Mouse (Mus musculus) limb, embryonic 14.5 days (tissue): Measurements from ENCODE around the gene Tsc22d4. TPM values are rescaled to one million over a fixed set of nuclear protein-coding genes. Genes with fewer than 3 reads are reported as not detected.
A peak's percentile ranks its signal among the peaks of the same experiment; 100 is the strongest.

Source experiments
- ATAC-seq: fragments of 200-750 bp; cut with Nextera tagmentation; 2 replicates; pipeline ENCODE4 v1.8.0; 2017; ENCODE audit warnings: low read depth, moderate number of reproducible peaks, moderate TSS enrichment; ENCODE audit not compliant: low FRiP score
- DNase-seq: peaks from one replicate; pipeline ENCODE4 v3.0.0-alpha.2; 2015; ENCODE audit warnings: low spot score
- H3K27ac ChIP-seq: fragments of 300-500 bp; sonication (generic); replicated peaks from 2 replicates; pipeline ENCODE4 v1.5.1; 2014; ENCODE audit warnings: low read depth, mild to moderate bottlenecking, low read length, moderate library complexity, mixed read lengths
- H3K27me3 ChIP-seq: fragments of 300-500 bp; sonication (generic); 2 replicates; pipeline ENCODE4 v1.6.1; 2014; ENCODE audit warnings: low read length, mixed read lengths; ENCODE audit not compliant: control insufficient read depth, insufficient read depth
- H3K36me3 ChIP-seq: fragments of 300-500 bp; sonication (generic); 2 replicates; pipeline ENCODE4 v1.6.1; 2014; ENCODE audit warnings: mild to moderate bottlenecking, low read length, moderate library complexity, mixed read lengths; ENCODE audit not compliant: control insufficient read depth, insufficient read depth
- H3K4me1 ChIP-seq: fragments of 300-500 bp; sonication (generic); 2 replicates; pipeline ENCODE4 v1.6.1; 2014; ENCODE audit warnings: antibody characterized with exemption, low read length, mixed read lengths; ENCODE audit not compliant: control insufficient read depth, insufficient read depth
- H3K4me2 ChIP-seq: fragments of 300-500 bp; sonication (generic); replicated peaks from 2 replicates; pipeline ENCODE4 v1.6.1; 2014; ENCODE audit warnings: low read depth, mild to moderate bottlenecking, low read length, moderate library complexity; ENCODE audit not compliant: severe bottlenecking
- H3K4me3 ChIP-seq: fragments of 300-500 bp; sonication (generic); replicated peaks from 2 replicates; pipeline ENCODE4 v1.5.1; 2014; ENCODE audit warnings: low read length
- H3K9ac ChIP-seq: fragments of 300-500 bp; sonication (generic); 2 replicates; pipeline ENCODE4 v1.6.1; 2014; ENCODE audit warnings: mild to moderate bottlenecking, low read depth, low read length, moderate library complexity; ENCODE audit not compliant: severe bottlenecking
- H3K9me3 ChIP-seq: fragments of 300-500 bp; sonication (generic); 2 replicates; pipeline ENCODE4 v1.6.1; 2016; ENCODE audit warnings: low read length; ENCODE audit not compliant: control insufficient read depth
- POLR2A ChIP-seq: fragments of 200-500 bp; IDR thresholded peaks from 2 replicates; pipeline ENCODE4 v1.8.0; 2012; ENCODE audit warnings: inconsistent platforms, mild to moderate bottlenecking, moderate library complexity, borderline replicate concordance; ENCODE audit not compliant: insufficient read depth, insufficient read length; ENCODE audit errors: extremely low read depth
- WGBS: fragments of 180-500 bp; shearing (Covaris S2); extraction: QIAGEN DNeasy Blood & Tissue Kit; methylation state at CpG from one replicate; pipeline ENCODE4 v1.1.7; 2014; 5-methylcytosine and 5-hydroxymethylcytosine counted together
- polyA plus RNA-seq, 2 experiments: library from polyadenylated mRNA; depleted of rRNA in 1 of 2; stranded (reverse) in 1 of 2; unstranded in 1 of 2; fragments of >200 nt; fragmentation: Nextera tagmentation in 1 of 2; extraction: Ambion mirVana in 1 of 2; gene quantifications; 2 replicates each; pipeline versions ENCODE4 v1.2.1 to v1.2.3; 2012 to 2014

The Tsc22d4 gene
- polyA plus RNA-seq (2012; rRNA removed) = 89.1 and 111 TPM in 2 replicates
- polyA plus RNA-seq (2014; fragmentation: Nextera tagmentation; extraction: Ambion mirVana) = 151 and 164 TPM in 2 replicates

DNA sequence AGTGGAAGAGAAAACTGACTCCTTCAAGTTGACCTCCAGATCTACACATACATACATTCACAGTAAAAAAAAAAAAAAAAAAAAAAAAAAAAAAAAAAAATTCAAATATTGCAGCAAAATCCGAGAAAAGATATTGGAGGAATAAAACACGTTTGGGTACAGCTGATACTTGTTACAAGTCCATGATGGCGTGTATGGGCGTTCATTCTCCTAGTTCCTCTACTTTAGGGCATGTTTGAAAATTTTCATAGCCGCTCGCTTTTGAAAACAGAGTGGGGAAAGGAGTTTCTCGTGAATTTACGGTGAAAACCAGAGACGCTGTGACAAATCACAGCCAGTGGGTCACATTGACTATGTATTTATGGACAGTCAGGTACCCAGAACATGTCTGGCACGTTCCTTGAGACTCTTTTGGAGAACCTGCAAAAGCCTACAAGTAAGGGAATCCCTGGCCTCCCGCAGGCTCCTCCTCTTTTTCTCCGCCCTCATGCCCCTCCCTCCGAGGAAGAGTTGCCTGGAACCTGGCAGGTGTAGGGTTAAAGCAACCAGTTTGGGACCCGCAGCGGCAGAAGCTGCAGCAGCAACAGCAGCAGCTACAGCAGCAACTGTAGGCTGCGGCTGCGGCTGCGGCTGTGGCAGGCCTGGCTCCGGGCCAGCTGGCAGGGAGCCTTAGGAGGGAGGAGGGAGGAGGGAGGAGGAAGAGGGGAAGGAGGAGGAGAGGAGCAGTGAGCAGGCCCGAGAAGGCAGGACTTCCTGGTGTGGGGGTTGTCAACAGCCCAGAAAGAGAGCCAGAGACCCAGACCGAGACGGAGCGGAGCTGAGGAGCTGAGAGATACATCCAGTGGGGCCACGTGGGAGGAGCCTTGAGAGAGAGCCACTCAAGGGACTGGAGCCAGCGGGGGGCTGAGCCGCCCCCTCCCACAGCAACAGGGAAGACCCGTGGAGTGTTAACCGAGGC is at the start of gene Tsc22d4:
TSS of gene Tsc22d4 (plus strand) at position 517 of the 958 bp plus-strand sequence.
- H3K9me3 ChIP-seq = no peaks in the 10 kb centered on the region
- ATAC-seq (peak; percentile 88), DNase-seq (peak; percentile 93)
- H3K36me3 ChIP-seq = peaks cover 2% of the 10 kb centered on the region; the same call in 1 of the 2 replicates
- 2% methylated on average over 28 of the region's 28 CpGs for WGBS
- TF ChIP-seq POLR2A = no peak
- H3K4me1 ChIP-seq = peaks cover 24% of the 10 kb centered on the region
- peak within 1 kb of the TSS; percentile 86 for H3K27ac ChIP-seq
- H3K4me2 ChIP-seq = peak within 1 kb of the TSS; percentile 97
- H3K4me3 ChIP-seq = peak within 1 kb of the TSS; percentile 66
- H3K9ac ChIP-seq = peak within 1 kb of the TSS; percentile 73
- no peaks in the 10 kb centered on the region for H3K27me3 ChIP-seq

DNA sequence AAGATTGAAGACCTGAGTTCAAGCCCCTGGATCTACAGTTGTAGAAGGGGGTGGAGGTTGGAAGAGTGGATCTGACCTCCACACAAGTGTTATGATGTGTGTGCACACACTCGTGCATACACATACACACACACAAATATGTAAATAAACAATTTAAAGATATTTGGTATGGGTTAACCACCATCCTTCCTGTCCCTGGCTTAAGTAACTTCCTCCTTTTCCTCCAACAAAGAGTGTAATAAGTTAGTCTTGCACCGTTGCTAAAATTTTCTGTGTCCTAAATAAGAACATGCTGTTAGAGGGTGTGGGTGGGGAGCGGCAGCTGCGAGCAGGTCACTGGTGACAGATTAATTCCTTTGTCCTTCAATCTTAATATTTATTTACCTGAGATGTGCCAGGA is 49.6 kb upstream of the Tsc22d4 start:
- TF ChIP-seq POLR2A = no peak
- WGBS = 84% methylated on average over 4 of the region's 4 CpGs
- H3K36me3 ChIP-seq = no peaks in the 10 kb centered on the region

DNA sequence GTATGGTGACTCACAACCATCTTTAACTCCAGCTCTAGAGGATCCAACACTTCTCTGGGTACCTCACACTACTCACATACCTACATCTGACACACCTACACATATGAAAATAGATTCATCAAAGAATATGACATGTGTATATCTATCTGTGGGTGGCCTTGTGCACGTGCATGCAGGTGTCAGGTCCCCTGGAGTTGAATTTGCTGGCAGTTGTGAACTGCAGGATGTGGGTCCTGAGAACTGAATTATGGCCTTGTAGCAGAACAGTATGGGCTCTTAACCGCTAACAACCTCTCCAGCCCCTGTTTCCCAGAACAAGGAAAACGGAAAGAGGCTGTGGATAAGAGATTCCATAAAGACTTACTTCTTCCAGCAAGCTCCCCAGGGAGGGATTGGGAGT is 46.5 kb upstream of the Tsc22d4 start:
- Histone ChIP-seq H3K27me3 (no peaks in the 10 kb centered on the region), H3K4me3 (no peak overlapping the region), H3K36me3 (no peaks in the 10 kb centered on the region), H3K9me3 (no peaks in the 10 kb centered on the region), H3K9ac (no peak overlapping the region), H3K4me1 (no peaks in the 10 kb centered on the region), H3K27ac (no peak overlapping the region), H3K4me2 (no peak overlapping the region)
- no peak for ATAC-seq
- no peak for DNase-seq
- WGBS = 59% methylated on average over 3 of the region's 3 CpGs
- TF ChIP-seq POLR2A = no peak

More for the DNA sequence above, 49.6 kb upstream of the Tsc22d4 start:
- Histone ChIP-seq H3K4me3 (no peak overlapping the region), H3K27ac (no peak overlapping the region), H3K9me3 (no peaks in the 10 kb centered on the region), H3K9ac (no peak overlapping the region), H3K27me3 (no peaks in the 10 kb centered on the region), H3K4me1 (no peaks in the 10 kb centered on the region), H3K4me2 (no peak overlapping the region)
- ATAC-seq (no peak), DNase-seq (no peak)

DNA sequence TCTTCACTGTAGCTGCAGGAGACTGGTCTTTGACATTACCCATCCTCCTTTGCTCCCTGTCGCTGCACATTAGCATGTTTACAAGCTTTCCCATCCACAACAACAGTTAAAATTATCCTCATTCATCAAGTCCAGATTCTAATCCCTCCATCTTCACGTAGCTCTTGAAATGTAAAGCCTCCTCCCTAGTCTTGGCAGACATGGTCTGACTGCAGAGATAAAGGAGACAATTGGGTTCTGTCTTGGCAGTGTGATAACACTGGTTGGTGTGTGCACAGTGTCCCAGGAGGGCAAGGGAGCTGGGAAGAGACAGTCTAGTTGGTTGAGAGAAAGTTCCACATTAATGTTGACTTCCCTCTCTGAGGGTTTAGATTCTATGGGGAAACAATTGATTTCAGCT is 45.7 kb upstream of the Tsc22d4 start:
- Histone ChIP-seq H3K9me3 (no peaks in the 10 kb centered on the region), H3K27me3 (no peaks in the 10 kb centered on the region), H3K36me3 (no peaks in the 10 kb centered on the region), H3K4me3 (no peak overlapping the region), H3K4me1 (no peaks in the 10 kb centered on the region), H3K4me2 (no peak overlapping the region), H3K27ac (no peak overlapping the region), H3K9ac (no peak overlapping the region)
- TF ChIP-seq POLR2A = no peak
- ATAC-seq = no peak
- no peak for DNase-seq
- 49% methylated on average over 2 of the region's 2 CpGs for WGBS

DNA sequence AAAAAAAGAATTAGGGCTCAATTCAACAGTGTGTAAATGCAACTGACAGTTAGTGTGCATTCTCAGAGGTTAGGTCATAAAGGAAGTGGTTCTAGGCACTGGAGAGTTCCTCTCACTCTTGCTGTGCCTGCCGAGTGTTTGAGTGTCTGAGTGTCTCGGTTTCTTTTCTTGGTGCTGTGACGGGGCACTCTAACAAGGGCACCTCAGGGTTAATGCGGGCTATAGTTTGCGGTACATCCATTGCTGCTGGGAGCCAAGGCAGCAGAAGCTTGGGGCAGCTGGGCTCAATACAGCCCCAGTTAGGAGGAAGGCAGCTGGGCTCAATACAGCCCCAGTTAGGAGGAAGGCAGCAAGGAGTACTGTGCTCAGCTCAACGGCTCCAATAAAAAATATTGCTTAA is 40.3 kb upstream of the Tsc22d4 start:
- DNase-seq = no peak
- ATAC-seq = no peak
- H3K27me3 ChIP-seq = no peaks in the 10 kb centered on the region
- no peak for TF ChIP-seq POLR2A
- H3K27ac ChIP-seq = no peak overlapping the region
- no peaks in the 10 kb centered on the region for H3K36me3 ChIP-seq
- no peak overlapping the region for H3K9ac ChIP-seq
- 47% methylated on average over 6 of the region's 6 CpGs for WGBS
- H3K4me2 ChIP-seq = no peak overlapping the region
- no peaks in the 10 kb centered on the region for H3K9me3 ChIP-seq
- no peak overlapping the region for H3K4me3 ChIP-seq
- H3K4me1 ChIP-seq = no peaks in the 10 kb centered on the region
